Mouse (Mus musculus) forebrain, embryonic 14.5 days (tissue): Measurements from ENCODE around the gene Olfr196. TPM values are rescaled to one million over a fixed set of nuclear protein-coding genes. Genes with fewer than 3 reads are reported as not detected.

Experiments
- polyA plus RNA-seq: library from polyadenylated mRNA; unstranded; fragments of >200 nt; fragmentation: Nextera tagmentation; extraction: Ambion mirVana; gene quantifications from 2 replicates; pipeline ENCODE4 v1.2.1, GENCODE M21; 2014

Olfr196 gene
- polyA plus RNA-seq, 1 experiment from 2014 or later: not detected

Other genes with a start within 250 kb of the Olfr196 start
- not detected in 2 replicates for gene Olfr181, start 241.7 kb downstream of the Olfr196 start, polyA plus RNA-seq
- not detected in 2 replicates for gene Olfr180, start 241.1 kb downstream of the Olfr196 start, polyA plus RNA-seq
- gene Olfr183, start 175.1 kb downstream of the Olfr196 start, polyA plus RNA-seq: not detected in 2 replicates
- not detected in 2 replicates for gene Olfr186, start 140.2 kb downstream of the Olfr196 start, polyA plus RNA-seq
- not detected in 2 replicates for gene Olfr187, start 130.7 kb downstream of the Olfr196 start, polyA plus RNA-seq
- not detected in 2 replicates for gene Olfr190, start 92.4 kb downstream of the Olfr196 start, polyA plus RNA-seq
- gene Olfr191, start 80.6 kb downstream of the Olfr196 start, polyA plus RNA-seq: not detected in 2 replicates
- not detected in 2 replicates for gene Olfr193, start 58.6 kb downstream of the Olfr196 start, polyA plus RNA-seq
- gene Olfr194, start 49.4 kb downstream of the Olfr196 start, polyA plus RNA-seq: not detected in 2 replicates
- gene Olfr195, start 23.4 kb downstream of the Olfr196 start, polyA plus RNA-seq: not detected in 2 replicates
- gene Olfr198, start 33.1 kb upstream of the Olfr196 start, polyA plus RNA-seq: not detected in 2 replicates
- not detected in 2 replicates for gene Olfr199, start 49.3 kb upstream of the Olfr196 start, polyA plus RNA-seq
- not detected in 2 replicates for gene Olfr201, start 102.2 kb upstream of the Olfr196 start, polyA plus RNA-seq
- gene Olfr202, start 116.3 kb upstream of the Olfr196 start, polyA plus RNA-seq: not detected in 2 replicates
- gene Olfr203, start 128.4 kb upstream of the Olfr196 start, polyA plus RNA-seq: not detected in 2 replicates
- gene Olfr204, start 147.8 kb upstream of the Olfr196 start, polyA plus RNA-seq: not detected in 2 replicates
- gene Olfr205, start 160.7 kb upstream of the Olfr196 start, polyA plus RNA-seq: not detected in 2 replicates
- not detected in 2 replicates for gene Olfr206, start 178.8 kb upstream of the Olfr196 start, polyA plus RNA-seq
- gene Olfr209, start 193.5 kb upstream of the Olfr196 start, polyA plus RNA-seq: not detected in 2 replicates
- 0.05 TPM in 1 of 2 replicates, not detected in the other for gene Gabrr3, start 236.9 kb upstream of the Olfr196 start, polyA plus RNA-seq